Mouse (Mus musculus): ENCODE measurements around the gene Pitx2.

DNA sequence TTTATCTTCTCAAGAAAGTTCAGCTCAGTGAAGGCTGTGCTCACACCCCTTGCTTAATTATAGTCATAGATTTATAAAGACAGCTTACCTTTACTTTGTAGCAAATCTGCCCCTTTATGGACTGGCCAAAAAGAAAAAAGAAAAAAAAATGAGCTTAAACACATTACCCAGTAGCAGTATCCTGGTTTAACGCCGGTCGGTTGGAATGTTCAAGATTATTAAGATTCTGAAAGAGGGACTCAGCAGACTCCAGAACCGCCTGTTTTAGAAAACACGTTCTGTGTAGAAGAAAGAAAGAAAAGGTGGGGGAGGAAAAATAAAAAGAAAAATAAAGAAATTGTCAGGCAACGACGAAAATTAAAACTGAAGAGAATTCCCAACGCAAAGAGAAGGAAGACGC, 16.8 kb downstream of the Pitx2 start:
- TF ChIP-seq POLR2A (IDR thresholded peaks at IDR 0.05; ENCODE audit: low read depth, low read length) (no peak), CTCF (IDR thresholded peaks at IDR 0.05; ENCODE audit: extremely low read depth, insufficient read length, insufficient replicate concordance, low read depth, low read length) (no peak)

Measured in small intestine, adult 2 months (tissue).